Mouse (Mus musculus): ENCODE results near the gene Hcrt.

DNA sequence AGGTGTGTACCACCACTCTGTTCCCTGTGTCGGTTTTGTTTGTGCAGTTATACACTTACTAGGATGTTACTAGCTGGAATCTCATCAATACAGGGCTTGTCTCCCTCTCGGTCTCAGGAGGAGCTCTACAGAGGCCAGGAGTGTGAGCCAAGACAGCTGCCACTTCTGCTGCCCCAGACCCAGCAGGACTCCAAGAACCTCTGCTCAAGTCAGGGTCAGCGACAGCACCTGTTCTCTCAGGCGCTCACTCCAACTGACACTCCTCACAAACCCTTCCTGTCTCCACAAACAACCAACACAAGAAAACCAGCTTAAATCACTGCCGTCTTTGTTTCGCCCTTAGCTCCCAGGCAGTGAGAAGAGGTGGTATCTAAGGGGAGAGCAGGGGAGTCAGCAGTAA is 34.1 kb downstream of the Hcrt start:
- TF ChIP-seq EP300 (IDR thresholded peaks at IDR 0.05; ENCODE audit: low read depth) (no peak), CTCF (IDR thresholded peaks at IDR 0.05; ENCODE audit: low read depth) (no peak)
